Mouse (Mus musculus): ENCODE results near the gene Btg3. TPM values are rescaled to one million over a fixed set of nuclear protein-coding genes. Genes with fewer than 3 reads are reported as not detected.

Gene Btg3
- polyA plus RNA-seq, 2 experiments: 6.3 to 21.3 TPM

GRCm38 (mm10) chr16:78322140-78322539 lies 54.9 kb downstream of the Btg3 start:
- Histone ChIP-seq H3K9me3 (ENCODE audit: control insufficient read depth, low read length) (no peaks in the 10 kb centered on the region), H3K27ac (no peak overlapping the region), H3K9ac (replicated peaks) (no peak overlapping the region), H3K27me3 (ENCODE audit: control insufficient read depth, insufficient read depth, low read length) (no peaks in the 10 kb centered on the region), H3K4me3 (ENCODE audit: insufficient read depth in 1 of 2, low read depth in 2 of 2, low read length in 2 of 2) (no peak overlapping the region), H3K36me3 (replicated peaks; ENCODE audit: control insufficient read depth, insufficient read depth, low read depth) (no peaks in the 10 kb centered on the region), H3K4me1 (replicated peaks; ENCODE audit: control insufficient read depth in 2 of 2, insufficient read depth in 2 of 2, low read length in 1 of 2) (0 out of 4 replicates have a peak, but pooled peaks cover 0 to 2% of the 10 kb centered on the region in 2 experiments), H3K4me2 (ENCODE audit: low read depth) (no peak overlapping the region)
- ATAC-seq (ENCODE audit: insufficient read depth) (no peak), DNase-seq (ENCODE audit: low read depth in 3 of 3, low spot score in 3 of 3) (no peak)
- whole genome bisulfite sequencing (ENCODE audit: insufficient replicate concordance): 61% methylated on average over 7 of the region's 7 CpGs
- TF ChIP-seq CTCF (IDR thresholded peaks at IDR 0.05; ENCODE audit: low read depth) (no peak), EP300 (IDR thresholded peaks at IDR 0.05; ENCODE audit: low read depth) (no peak)

GRCm38 (mm10) chr16:78321559-78321958 lies 55.4 kb downstream of the Btg3 start:
- H3K36me3 ChIP-seq (replicated peaks; ENCODE audit: control insufficient read depth, insufficient read depth, low read depth): no peaks in the 10 kb centered on the region
- TF ChIP-seq CTCF (IDR thresholded peaks at IDR 0.05; ENCODE audit: low read depth) (no peak), EP300 (IDR thresholded peaks at IDR 0.05; ENCODE audit: low read depth) (no peak)
- no peaks in the 10 kb centered on the region for H3K9me3 ChIP-seq (ENCODE audit: control insufficient read depth, low read length)
- H3K4me1 ChIP-seq (replicated peaks; ENCODE audit: control insufficient read depth in 2 of 2, insufficient read depth in 2 of 2, low read length in 1 of 2): 0 out of 4 replicates have a peak, but pooled peaks cover 0 to 2% of the 10 kb centered on the region in 2 experiments
- 20% methylated on average over 7 of the region's 7 CpGs for WGBS (ENCODE audit: insufficient replicate concordance)
- H3K4me2 ChIP-seq (ENCODE audit: low read depth): no peak overlapping the region
- no peak for ATAC-seq (ENCODE audit: insufficient read depth)
- H3K9ac ChIP-seq (replicated peaks): no peak overlapping the region
- DNase-seq (ENCODE audit: low read depth in 3 of 3, low spot score in 3 of 3): no peak
- no peak overlapping the region for H3K4me3 ChIP-seq (ENCODE audit: insufficient read depth in 1 of 2, low read depth in 2 of 2, low read length in 2 of 2)
- H3K27ac ChIP-seq: no peak overlapping the region
- no peaks in the 10 kb centered on the region for H3K27me3 ChIP-seq (ENCODE audit: control insufficient read depth, insufficient read depth, low read length)

GRCm38 (mm10) chr16:78319711-78320110 lies 57.3 kb downstream of the Btg3 start:
- no peak for DNase-seq (ENCODE audit: low read depth in 3 of 3, low spot score in 3 of 3)
- no peak for ATAC-seq (ENCODE audit: insufficient read depth)
- Histone ChIP-seq H3K9ac (replicated peaks) (no peak overlapping the region), H3K4me2 (ENCODE audit: low read depth) (no peak overlapping the region), H3K36me3 (replicated peaks; ENCODE audit: control insufficient read depth, insufficient read depth, low read depth) (no peaks in the 10 kb centered on the region), H3K4me1 (replicated peaks; ENCODE audit: control insufficient read depth in 2 of 2, insufficient read depth in 2 of 2, low read length in 1 of 2) (0 out of 4 replicates have a peak, but pooled peaks cover 0 to 2% of the 10 kb centered on the region in 2 experiments), H3K4me3 (ENCODE audit: insufficient read depth in 1 of 2, low read depth in 2 of 2, low read length in 2 of 2) (no peak overlapping the region), H3K27ac (no peak overlapping the region), H3K27me3 (ENCODE audit: control insufficient read depth, insufficient read depth, low read length) (no peaks in the 10 kb centered on the region), H3K9me3 (ENCODE audit: control insufficient read depth, low read length) (no peaks in the 10 kb centered on the region)
- no peak for TF ChIP-seq CTCF (IDR thresholded peaks at IDR 0.05; ENCODE audit: low read depth)
- TF ChIP-seq EP300 (IDR thresholded peaks at IDR 0.05; ENCODE audit: low read depth): no peak
- 57% methylated on average over 7 of the region's 7 CpGs for WGBS (ENCODE audit: insufficient replicate concordance)

- Histone ChIP-seq H3K9ac (replicated peaks) (no peak overlapping the region), H3K27me3 (ENCODE audit: control insufficient read depth, insufficient read depth, low read length) (no peaks in the 10 kb centered on the region), H3K36me3 (replicated peaks; ENCODE audit: control insufficient read depth, insufficient read depth, low read depth) (no peaks in the 10 kb centered on the region), H3K27ac (no peak overlapping the region), H3K4me3 (ENCODE audit: insufficient read depth in 1 of 2, low read depth in 2 of 2, low read length in 2 of 2) (no peak overlapping the region), H3K9me3 (ENCODE audit: control insufficient read depth, low read length) (no peaks in the 10 kb centered on the region), H3K4me1 (replicated peaks; ENCODE audit: control insufficient read depth in 2 of 2, insufficient read depth in 2 of 2, low read length in 1 of 2) (0 out of 4 replicates have a peak, but pooled peaks cover 0 to 2% of the 10 kb centered on the region in 2 experiments), H3K4me2 (ENCODE audit: low read depth) (no peak overlapping the region)
- no peak for TF ChIP-seq EP300 (IDR thresholded peaks at IDR 0.05; ENCODE audit: low read depth)
- TF ChIP-seq CTCF (IDR thresholded peaks at IDR 0.05; ENCODE audit: low read depth): no peak
- WGBS (ENCODE audit: insufficient replicate concordance): 44% methylated on average over 7 of the region's 7 CpGs
- DNase-seq (ENCODE audit: low read depth in 3 of 3, low spot score in 3 of 3) (no peak), ATAC-seq (ENCODE audit: insufficient read depth) (peak; percentile 33; the same call in 1 of the 2 replicates)
Observed at GRCm38 (mm10) chr16:78317960-78318359, 59.0 kb downstream of the Btg3 start.

- H3K9ac ChIP-seq (replicated peaks): no peak overlapping the region
- TF ChIP-seq CTCF (IDR thresholded peaks at IDR 0.05; ENCODE audit: low read depth) (peak; percentile 62), EP300 (IDR thresholded peaks at IDR 0.05; ENCODE audit: low read depth) (no peak)
- WGBS (ENCODE audit: insufficient replicate concordance): 67% methylated on average over 9 of the region's 9 CpGs
- H3K27me3 ChIP-seq (ENCODE audit: control insufficient read depth, insufficient read depth, low read length): no peaks in the 10 kb centered on the region
- no peak for ATAC-seq (ENCODE audit: insufficient read depth)
- H3K9me3 ChIP-seq (ENCODE audit: control insufficient read depth, low read length): no peaks in the 10 kb centered on the region
- DNase-seq (ENCODE audit: low read depth in 3 of 3, low spot score in 3 of 3): no peak
- no peak overlapping the region for H3K4me2 ChIP-seq (ENCODE audit: low read depth)
- no peak overlapping the region for H3K27ac ChIP-seq
- no peaks in the 10 kb centered on the region for H3K36me3 ChIP-seq (replicated peaks; ENCODE audit: control insufficient read depth, insufficient read depth, low read depth)
- no peak overlapping the region for H3K4me3 ChIP-seq (ENCODE audit: insufficient read depth in 1 of 2, low read depth in 2 of 2, low read length in 2 of 2)
- 0 out of 4 replicates have a peak, but pooled peaks cover 0 to 4% of the 10 kb centered on the region in 2 experiments for H3K4me1 ChIP-seq (replicated peaks; ENCODE audit: control insufficient read depth in 2 of 2, insufficient read depth in 2 of 2, low read length in 1 of 2)
Observed at GRCm38 (mm10) chr16:78316849-78317248, 60.1 kb downstream of the Btg3 start.
